Mouse (Mus musculus) ZHBTc4 (cell line): ENCODE results near the gene Peak1.
A peak's percentile ranks its signal among the peaks of the same experiment; 100 is the strongest.
"Not testable (repeated sequence)": the region's sequence is repeated elsewhere in the genome, so short reads cannot be mapped to it uniquely, and the experiment has no call there.

Experiments used
- DNase-seq: peaks from one replicate; pipeline ENCODE4 v3.0.0-alpha.2; 2011; ENCODE audit warnings: low read depth, low spot score

Peak1 gene

GRCm38 (mm10) chr9:56255676-56256432, 162.0 kb downstream of the Peak1 start:
- no peak for DNase-seq

GRCm38 (mm10) chr9:56244336-56244735, 173.5 kb downstream of the Peak1 start:
- DNase-seq: no peak

GRCm38 (mm10) chr9:56243885-56244284, 174.0 kb downstream of the Peak1 start:
- no peak for DNase-seq

- DNase-seq: no peak
Measured at GRCm38 (mm10) chr9:56242686-56243085, 175.2 kb downstream of the Peak1 start.

GRCm38 (mm10) chr9:56241076-56241475, 176.8 kb downstream of the Peak1 start:
- no peak for DNase-seq

- DNase-seq: no peak
Measured at GRCm38 (mm10) chr9:56235871-56236298, 182.0 kb downstream of the Peak1 start.

GRCm38 (mm10) chr9:56235281-56235680, 182.6 kb downstream of the Peak1 start:
- DNase-seq: no peak

GRCm38 (mm10) chr9:56234561-56234960, 183.3 kb downstream of the Peak1 start:
- DNase-seq: no peak

- DNase-seq: no peak
Measured at GRCm38 (mm10) chr9:56233316-56233715, 184.6 kb downstream of the Peak1 start.

- DNase-seq: no peak
Measured at GRCm38 (mm10) chr9:56230906-56231305, 187.0 kb downstream of the Peak1 start.

GRCm38 (mm10) chr9:56227626-56228025, 190.2 kb downstream of the Peak1 start:
- DNase-seq: no peak

GRCm38 (mm10) chr9:56223429-56224051, 194.3 kb downstream of the Peak1 start:
- DNase-seq: not testable (repeated sequence)

- no peak for DNase-seq
Measured at GRCm38 (mm10) chr9:56218860-56219259, 199.0 kb downstream of the Peak1 start.

- DNase-seq: no peak
Measured at GRCm38 (mm10) chr9:56218043-56218442, 199.8 kb downstream of the Peak1 start.

- DNase-seq: no peak
Measured at GRCm38 (mm10) chr9:56217386-56217785, 200.5 kb downstream of the Peak1 start.

- DNase-seq: peak; percentile 60
Measured at GRCm38 (mm10) chr9:56213451-56214291, 204.2 kb downstream of the Peak1 start.

GRCm38 (mm10) chr9:56208817-56209216, 209.1 kb downstream of the Peak1 start:
- DNase-seq: no peak

GRCm38 (mm10) chr9:56207516-56207915, 210.4 kb downstream of the Peak1 start:
- no peak for DNase-seq

- no peak for DNase-seq
Measured at GRCm38 (mm10) chr9:56207083-56207482, 210.8 kb downstream of the Peak1 start.

GRCm38 (mm10) chr9:56205336-56205735, 212.5 kb downstream of the Peak1 start:
- peak; percentile 11 for DNase-seq

- no peak for DNase-seq
Measured at GRCm38 (mm10) chr9:56204316-56204715, 213.6 kb downstream of the Peak1 start.

GRCm38 (mm10) chr9:56200645-56201314, 217.1 kb downstream of the Peak1 start:
- DNase-seq: peak; percentile 82
